Mouse (Mus musculus) thymus, adult 2 months (tissue): ENCODE results near the gene Dok5. TPM values are rescaled to one million over a fixed set of nuclear protein-coding genes. Genes with fewer than 3 reads are reported as not detected.

Source experiments
- DNase-seq: peaks from one replicate; pipeline ENCODE4 v3.0.0; 2021
- H3K27ac ChIP-seq: fragments of 200-500 bp; 2 replicates; pipeline ENCODE4 v1.5.1; 2012; ENCODE audit warnings: low read length, control low read depth; ENCODE audit not compliant: control insufficient read depth, insufficient read depth
- H3K27me3 ChIP-seq: fragments of 200-500 bp; 2 replicates; pipeline ENCODE4 v1.6.1; 2012; ENCODE audit warnings: mild to moderate bottlenecking, low read length, moderate library complexity, mixed read lengths; ENCODE audit not compliant: control insufficient read depth, insufficient read depth
- H3K36me3 ChIP-seq: fragments of 200-500 bp; 2 replicates; pipeline ENCODE4 v1.6.1; 2012; ENCODE audit warnings: mild to moderate bottlenecking, low read length, moderate library complexity; ENCODE audit not compliant: control insufficient read depth, insufficient read depth
- H3K4me1 ChIP-seq: fragments of 200-500 bp; replicated peaks from 2 replicates; pipeline ENCODE4 v1.6.1; 2012; ENCODE audit warnings: low read length; ENCODE audit not compliant: control insufficient read depth, insufficient read depth
- H3K4me3 ChIP-seq: fragments of 200-500 bp; 2 replicates; pipeline ENCODE4 v1.5.1; 2012; ENCODE audit warnings: mild to moderate bottlenecking, low read length, control low read depth, moderate library complexity; ENCODE audit not compliant: control insufficient read depth, insufficient read depth
- CTCF ChIP-seq: fragments of 200-500 bp; IDR thresholded peaks from 2 replicates; pipeline ENCODE4 v1.5.1; 2012; ENCODE audit warnings: mild to moderate bottlenecking, control low read depth, low read length, moderate library complexity, borderline replicate concordance; ENCODE audit not compliant: control insufficient read depth, poor library complexity, insufficient read depth; ENCODE audit errors: extremely low read depth
- POLR2A ChIP-seq: fragments of 200-500 bp; IDR thresholded peaks from 2 replicates; pipeline ENCODE4 v1.6.1; 2012; ENCODE audit warnings: mild to moderate bottlenecking, low read length, control low read depth, moderate library complexity; ENCODE audit not compliant: control insufficient read depth, poor library complexity, insufficient read depth; ENCODE audit errors: extremely low read depth
- WGBS: fragments of 180-500 bp; shearing (Covaris S2); methylation state at CpG from one replicate; pipeline ENCODE4 v1.1.7; 2018; 5-methylcytosine and 5-hydroxymethylcytosine counted together
- polyA plus RNA-seq: library from polyadenylated mRNA; depleted of rRNA; stranded (reverse); fragments of >200 nt; gene quantifications from 2 replicates; pipeline ENCODE4 v1.2.3, GENCODE M21; 2012

Gene Dok5
- polyA plus RNA-seq, 1 experiment: 0.63 TPM

DNA sequence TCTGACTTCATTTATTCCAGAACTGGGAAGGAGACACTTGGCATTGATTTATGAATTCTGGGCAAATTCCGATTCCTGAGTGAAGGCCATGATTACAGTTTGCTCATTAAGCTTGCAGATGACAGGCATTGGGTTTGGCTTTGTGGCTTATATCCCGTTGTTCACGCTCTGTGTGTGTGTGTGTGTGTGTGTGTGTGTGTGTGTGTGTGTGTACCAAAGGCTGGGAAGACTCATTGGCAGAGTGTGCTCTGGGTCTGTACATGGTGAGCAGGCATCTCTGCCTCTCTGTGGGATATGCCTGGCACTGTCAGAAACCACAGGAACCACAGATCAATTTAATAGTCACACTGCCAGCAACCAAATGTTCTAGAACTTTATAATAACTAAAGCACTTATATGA is 17.3 kb downstream of the Dok5 start:
- DNase-seq: no peak

GRCm38 (mm10) chr2:170752191-170752850 is 20.7 kb downstream of the Dok5 start:
- TF ChIP-seq POLR2A: no peak
- no peak for DNase-seq
- Histone ChIP-seq H3K27me3 (no peaks in the 10 kb centered on the region), H3K4me3 (no peak overlapping the region), H3K27ac (no peak overlapping the region), H3K36me3 (no peaks in the 10 kb centered on the region), H3K4me1 (no peaks in the 10 kb centered on the region)
- WGBS: 80% methylated on average over 10 of the region's 10 CpGs

More for the DNA sequence above, 17.3 kb downstream of the Dok5 start:
- Histone ChIP-seq H3K4me1 (no peaks in the 10 kb centered on the region), H3K36me3 (no peaks in the 10 kb centered on the region), H3K27ac (no peak overlapping the region), H3K27me3 (no peaks in the 10 kb centered on the region), H3K4me3 (no peak overlapping the region)
- TF ChIP-seq POLR2A (no peak), CTCF (no peak)
- WGBS: 84% methylated on average over 3 of the region's 3 CpGs

- Histone ChIP-seq H3K27ac (no peak overlapping the region), H3K4me1 (no peaks in the 10 kb centered on the region), H3K27me3 (no peaks in the 10 kb centered on the region), H3K4me3 (no peak overlapping the region), H3K36me3 (no peaks in the 10 kb centered on the region)
- WGBS: 82% methylated on average over 2 of the region's 2 CpGs
- no peak for DNase-seq
- TF ChIP-seq CTCF (no peak), POLR2A (no peak)
These were observed 24.2 kb downstream of the Dok5 start for GRCm38 (mm10) chr2:170755817-170756216.

DNA sequence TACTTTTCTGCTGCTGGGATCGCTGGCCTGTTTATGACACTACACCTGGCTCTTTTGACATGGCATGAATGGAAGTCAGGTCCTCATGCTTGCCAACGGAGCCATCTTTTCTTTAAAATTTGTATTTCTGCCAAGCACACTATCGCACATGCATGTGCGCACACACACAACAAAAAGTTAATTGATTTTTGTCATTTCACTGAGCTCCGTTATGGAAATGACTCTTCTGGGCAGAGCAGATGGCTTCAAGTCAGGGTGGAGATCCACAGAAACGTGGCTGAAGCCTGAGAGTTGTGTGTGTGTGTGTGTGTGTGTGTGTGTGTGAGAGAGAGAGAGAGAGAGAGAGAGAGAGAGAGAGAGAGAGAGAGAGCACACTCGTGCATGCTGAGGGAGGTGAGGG is 25.1 kb downstream of the Dok5 start:
- WGBS: 84% methylated on average over 7 of the region's 7 CpGs
- Histone ChIP-seq H3K4me1 (no peaks in the 10 kb centered on the region), H3K27ac (no peak overlapping the region), H3K36me3 (no peaks in the 10 kb centered on the region), H3K4me3 (no peak overlapping the region), H3K27me3 (no peaks in the 10 kb centered on the region)
- no peak for DNase-seq
- TF ChIP-seq CTCF (no peak), POLR2A (no peak)

GRCm38 (mm10) chr2:170757228-170757875 is 25.7 kb downstream of the Dok5 start:
- Histone ChIP-seq H3K36me3 (no peaks in the 10 kb centered on the region), H3K4me1 (no peaks in the 10 kb centered on the region), H3K4me3 (no peak overlapping the region), H3K27ac (no peak overlapping the region), H3K27me3 (no peaks in the 10 kb centered on the region)
- no peak for DNase-seq
- 88% methylated on average over 14 of the region's 14 CpGs for WGBS
- TF ChIP-seq POLR2A: no peak
- no peak for TF ChIP-seq CTCF

DNA sequence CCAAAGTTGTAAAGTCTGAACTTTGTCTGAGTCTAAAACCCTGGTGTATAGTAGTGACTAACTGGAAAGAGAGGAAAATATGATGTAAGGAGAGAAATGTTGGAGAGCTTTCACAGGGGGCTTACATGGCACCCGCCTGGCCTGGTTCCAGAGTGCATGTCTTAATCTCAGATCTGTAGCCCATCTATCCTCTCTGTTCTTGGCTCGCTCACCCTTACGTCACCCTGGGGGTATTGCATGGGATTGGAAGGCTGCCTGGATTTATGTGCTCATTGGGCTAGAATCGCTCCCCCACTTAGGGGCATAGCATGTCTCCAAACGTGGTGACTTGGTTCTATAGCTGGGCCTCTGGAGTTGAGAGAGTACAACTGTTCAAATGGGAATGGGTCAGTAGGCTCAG is 26.6 kb downstream of the Dok5 start:
- 90% methylated on average over 5 of the region's 5 CpGs for WGBS
- no peak for DNase-seq
- no peak for TF ChIP-seq POLR2A
- TF ChIP-seq CTCF: no peak

More for the DNA sequence above, 26.6 kb downstream of the Dok5 start:
- Histone ChIP-seq H3K36me3 (no peaks in the 10 kb centered on the region), H3K4me1 (no peaks in the 10 kb centered on the region), H3K27ac (no peak overlapping the region), H3K4me3 (no peak overlapping the region), H3K27me3 (no peaks in the 10 kb centered on the region)
